Mouse (Mus musculus): ENCODE data around the gene Pkdrej.

The Pkdrej gene

GRCm38 (mm10) chr15:85766677-85767076 is 54.9 kb downstream of the Pkdrej start:
- DNase-seq (ENCODE audit: low spot score): no peak

GRCm38 (mm10) chr15:85765022-85765421 is 56.5 kb downstream of the Pkdrej start:
- no peak for DNase-seq (ENCODE audit: low spot score)
